Mouse (Mus musculus): Measurements from ENCODE around the gene Mob3a.

The Mob3a gene

DNA sequence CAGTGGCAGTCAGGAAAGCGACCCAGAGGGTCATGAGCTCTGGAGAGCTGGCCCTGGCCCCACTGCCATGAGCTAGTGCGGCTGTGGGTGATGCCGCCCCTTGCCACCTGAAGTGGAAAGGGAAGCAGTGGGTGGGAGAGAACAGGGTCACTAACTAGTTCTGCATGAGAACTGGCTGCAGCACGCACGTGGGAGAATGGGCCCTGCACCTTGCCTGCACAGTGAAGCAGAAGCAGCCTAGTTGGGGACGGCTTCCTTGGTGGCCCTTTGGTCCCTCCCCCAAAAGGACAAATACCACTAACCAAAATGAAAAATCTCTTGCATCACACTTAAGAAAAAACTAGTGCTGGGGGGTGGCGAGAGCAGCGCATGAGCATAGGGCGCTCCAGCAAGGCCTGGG, 3.2 kb downstream of the Mob3a start:
- DNase-seq = no peak

DNA sequence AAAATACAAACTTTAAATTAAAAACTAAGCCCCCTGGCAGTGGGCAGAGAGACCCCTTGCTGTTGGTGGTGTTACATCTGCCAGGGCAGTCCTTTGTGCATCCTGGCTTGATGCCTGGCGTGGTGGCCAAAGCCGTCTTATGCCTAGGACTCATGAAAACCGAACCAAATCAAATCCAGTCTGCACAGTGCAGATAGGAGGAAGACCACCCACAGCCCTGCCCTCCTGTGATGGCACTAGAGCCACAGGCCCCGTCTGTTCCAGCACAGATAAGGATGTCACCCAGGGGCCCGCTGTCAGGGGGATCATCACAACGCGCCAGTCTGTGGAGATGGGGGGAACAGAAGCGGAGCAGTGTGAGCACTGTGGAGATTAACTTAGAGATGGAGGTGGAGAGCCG, 4.0 kb downstream of the Mob3a start:
- no peak for DNase-seq

- no peak for DNase-seq
Measured at GRCm38 (mm10) chr10:80697393-80697787, 4.4 kb downstream of the Mob3a start.

- DNase-seq = no peak
Measured at GRCm38 (mm10) chr10:80696502-80697392, 5.0 kb downstream of the Mob3a start.

DNA sequence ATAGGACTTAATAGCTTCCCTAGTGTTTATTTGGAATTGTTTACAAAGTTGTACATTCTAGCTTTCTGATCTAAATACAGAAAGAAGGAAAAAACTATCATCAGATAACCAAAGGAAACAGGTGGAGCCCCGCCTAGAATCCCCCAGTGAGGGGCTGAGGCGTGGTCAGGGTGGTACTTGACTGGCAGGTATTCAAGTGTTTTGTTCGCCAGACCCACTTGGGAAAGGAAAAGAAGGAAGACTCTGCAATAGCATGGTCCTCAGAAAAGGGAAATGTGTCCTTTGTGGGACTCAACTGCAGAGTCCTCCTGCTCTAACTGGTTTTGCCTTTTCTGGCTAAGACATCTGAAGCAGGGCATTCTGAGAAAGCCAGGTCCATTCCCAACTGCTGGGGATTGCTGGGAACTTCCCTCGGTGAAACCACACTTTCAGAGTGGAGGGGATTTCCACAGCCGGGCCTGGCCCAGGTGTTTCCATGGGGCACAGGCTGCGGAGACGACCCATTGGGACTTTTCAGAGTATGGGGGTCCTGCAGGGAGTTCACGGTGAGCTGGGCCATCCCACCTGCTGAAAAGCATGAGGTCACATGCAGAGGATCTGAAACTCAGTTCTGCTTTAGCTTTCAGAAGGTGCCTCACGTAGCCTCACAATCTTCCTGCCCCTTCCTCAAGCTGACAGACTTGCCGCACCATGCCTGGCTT, 5.8 kb downstream of the Mob3a start:
- no peak for DNase-seq

GRCm38 (mm10) chr10:80695186-80695585, 6.6 kb downstream of the Mob3a start:
- no peak for DNase-seq

DNA sequence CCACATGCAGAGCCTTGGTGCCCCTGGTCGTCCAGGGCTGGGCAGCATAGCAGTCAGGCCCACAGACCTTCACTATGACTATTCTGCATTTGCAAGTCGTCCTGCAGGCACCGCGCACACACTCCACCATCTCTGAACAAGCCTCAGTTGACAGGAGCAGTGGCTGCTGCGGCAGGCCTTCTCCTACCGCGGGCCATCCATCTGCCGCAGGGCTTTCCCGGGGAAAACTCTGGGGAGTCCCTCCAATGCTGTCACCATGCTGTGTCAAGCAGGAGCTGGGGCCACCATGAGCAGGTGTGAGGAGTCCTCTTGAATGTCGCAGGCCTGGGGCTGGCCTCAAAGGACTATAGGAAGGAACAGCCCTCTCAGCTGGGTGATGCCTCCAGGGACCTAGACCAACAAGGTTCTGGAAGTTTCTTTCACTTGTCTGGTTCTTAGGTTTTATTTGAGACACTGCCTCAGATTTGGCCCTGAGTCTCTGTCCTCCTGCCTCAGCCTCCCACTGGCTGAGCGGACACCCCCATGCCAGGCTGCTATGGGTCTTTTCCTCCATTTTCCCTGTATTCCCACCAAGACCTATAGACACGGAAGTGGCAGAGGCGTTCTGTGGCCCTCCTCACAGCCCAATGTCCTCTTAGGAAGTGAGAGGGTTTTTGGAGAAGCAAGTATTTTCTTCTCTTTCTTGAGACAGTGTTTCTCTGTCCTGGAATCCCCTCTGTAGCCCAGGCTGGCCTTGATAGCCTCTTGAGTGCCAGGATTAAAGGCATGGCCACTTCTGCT, 7.4 kb downstream of the Mob3a start:
- no peak for DNase-seq

DNA sequence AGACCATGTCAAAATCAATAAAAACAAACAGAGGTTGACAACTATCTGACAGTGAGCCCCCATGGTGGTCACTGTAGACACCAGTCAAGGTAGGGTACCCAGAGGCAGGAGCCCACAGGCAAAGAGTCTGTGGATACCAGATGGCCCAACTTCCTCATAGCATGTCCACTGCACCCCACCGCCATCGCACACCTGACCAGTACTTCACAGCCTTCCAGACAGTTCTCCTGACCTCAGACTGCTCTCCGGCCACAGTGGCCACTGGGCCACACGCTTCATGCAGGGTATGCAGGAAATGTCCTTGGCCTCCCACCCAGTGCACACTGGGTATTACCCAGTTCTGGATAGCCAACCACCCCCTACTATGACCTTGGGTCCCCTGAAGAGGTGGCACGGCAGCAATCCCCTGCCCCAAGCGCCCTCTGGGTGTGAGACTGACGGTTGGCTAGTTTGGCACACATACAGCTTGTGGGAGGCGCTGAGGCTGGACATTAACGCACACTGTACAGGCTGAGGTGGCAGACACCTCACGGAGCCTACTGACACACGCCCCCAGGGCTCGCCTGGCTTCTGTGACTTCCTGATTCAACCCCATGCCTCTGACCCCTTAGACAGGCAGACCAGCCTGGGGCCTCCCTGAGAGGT, 8.3 kb downstream of the Mob3a start:
- DNase-seq = peak; percentile 50

DNA sequence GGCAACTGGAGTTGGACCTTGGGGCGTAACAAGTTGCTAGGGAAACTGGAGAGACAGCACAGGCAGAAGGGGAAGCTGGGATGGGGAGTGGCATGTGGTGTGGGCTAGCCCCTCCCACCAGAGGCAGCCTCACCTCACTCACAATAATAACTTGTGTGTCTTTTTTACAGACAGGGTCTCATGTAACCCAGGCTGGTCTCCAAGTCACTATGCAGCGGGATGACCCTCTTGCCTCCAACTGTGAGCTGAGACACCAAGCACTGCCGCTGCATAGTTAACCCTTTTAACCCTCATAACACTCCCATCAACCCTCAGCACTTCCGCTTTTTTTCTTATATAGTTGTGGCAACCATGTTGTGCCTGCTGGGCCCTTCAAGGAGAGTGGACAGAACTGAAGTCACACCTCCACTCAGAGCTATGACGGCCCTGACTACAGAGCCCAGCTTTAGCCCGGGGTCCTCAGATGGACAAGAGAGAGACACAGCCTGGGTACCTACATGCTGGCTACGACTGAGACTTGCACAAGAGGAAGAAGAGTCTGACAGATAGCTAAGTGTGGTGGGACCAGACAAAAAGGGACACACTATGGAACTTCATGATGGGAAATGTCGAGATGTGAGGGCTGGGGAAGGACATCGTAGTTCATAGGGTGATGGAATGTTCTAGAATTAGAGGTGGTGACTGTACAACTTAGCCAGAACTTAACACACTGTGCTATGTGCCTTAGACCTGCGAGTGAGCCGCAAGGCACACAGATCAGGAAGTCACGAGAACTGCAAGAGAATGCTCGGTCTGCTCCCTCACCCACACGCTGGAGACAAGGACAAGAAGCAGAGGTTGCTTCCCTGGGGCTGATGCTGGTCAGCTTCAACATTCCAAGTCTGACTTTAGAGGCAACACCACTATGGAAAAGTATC, 9.3 kb downstream of the Mob3a start:
- DNase-seq = no peak

DNA sequence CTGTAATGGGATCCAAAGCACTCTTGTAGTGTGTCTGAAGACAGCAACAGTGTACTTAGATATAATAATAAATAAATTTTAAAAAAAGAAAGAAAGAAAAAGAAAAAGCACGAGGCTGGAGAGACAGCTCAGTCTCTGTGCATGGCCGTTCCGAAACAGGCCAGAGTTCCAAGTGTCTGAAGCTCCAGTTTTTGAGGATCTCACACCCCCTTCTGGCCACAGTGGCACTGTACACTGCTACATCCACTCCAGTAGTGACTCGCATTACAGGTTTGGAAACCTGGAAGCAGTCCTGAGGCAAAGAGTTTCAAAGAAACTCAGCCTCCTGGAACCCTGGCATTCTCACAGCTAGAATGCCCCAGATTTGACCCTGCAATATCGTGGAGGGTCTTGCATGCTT, 13.9 kb downstream of the Mob3a start:
- peak; percentile 84 for DNase-seq

GRCm38 (mm10) chr10:80686617-80687016, 15.2 kb downstream of the Mob3a start:
- no peak for DNase-seq

DNA sequence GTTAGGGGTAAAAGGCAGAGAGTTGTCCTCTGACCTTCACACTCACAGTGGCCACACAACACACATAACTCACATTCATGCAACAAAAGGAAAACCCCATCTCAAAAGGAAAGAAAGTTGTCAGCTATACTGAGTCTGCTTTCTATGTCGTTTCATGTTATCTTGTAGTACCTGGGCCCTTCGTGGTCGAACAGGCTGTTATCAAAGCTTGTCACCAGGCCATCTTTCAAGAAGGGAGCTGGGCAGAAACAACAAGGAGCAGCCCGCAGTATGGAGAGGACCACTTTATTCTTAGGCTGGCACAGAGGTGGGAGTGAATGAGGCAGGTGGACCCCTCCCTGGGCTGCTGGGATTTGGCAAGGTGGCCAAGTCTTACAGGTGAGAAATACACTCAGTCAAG, 16.8 kb downstream of the Mob3a start:
- no peak for DNase-seq

DNA sequence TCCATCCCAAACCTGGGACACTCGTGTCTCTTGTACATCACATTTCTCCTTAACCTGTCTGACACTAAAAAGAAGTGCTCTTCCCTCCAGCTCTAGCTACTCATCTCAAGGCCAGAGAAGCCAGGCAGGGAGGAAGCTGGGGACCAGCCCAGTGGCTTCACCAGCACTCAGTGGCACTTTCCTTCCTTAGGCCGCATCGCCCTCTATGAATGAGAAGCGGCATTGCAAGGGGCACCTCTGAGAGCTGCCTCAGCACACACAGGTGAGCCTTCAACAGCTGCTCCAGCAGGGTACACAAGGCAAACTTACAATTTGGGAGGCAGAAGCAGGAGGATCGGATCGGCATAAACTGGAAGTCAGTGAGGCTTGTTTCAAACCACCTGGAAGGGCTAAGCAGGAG, 17.6 kb downstream of the Mob3a start:
- DNase-seq = peak; percentile 83

DNA sequence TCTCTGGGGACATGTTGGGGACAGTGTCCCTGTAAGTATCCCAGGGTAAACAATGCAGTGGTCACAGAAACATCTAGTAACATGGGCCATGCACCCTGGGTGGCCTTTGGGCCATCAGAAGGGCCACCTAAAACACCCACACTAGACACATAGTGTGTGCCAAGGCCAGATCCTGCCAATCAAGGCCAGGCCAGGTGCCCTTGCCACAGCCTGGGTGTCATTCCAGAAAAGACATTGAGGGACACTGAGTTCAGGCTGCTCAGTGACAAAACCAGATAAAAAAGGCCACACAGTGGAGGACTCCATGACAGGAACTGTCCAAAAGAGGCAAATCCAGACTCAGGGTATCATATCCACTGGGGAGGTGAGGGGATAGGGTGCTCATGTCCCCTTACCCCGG, 18.1 kb downstream of the Mob3a start:
- DNase-seq = no peak

GRCm38 (mm10) chr10:80682003-80682402, 19.8 kb downstream of the Mob3a start:
- DNase-seq = no peak

GRCm38 (mm10) chr10:80680260-80680696, 21.5 kb downstream of the Mob3a start:
- no peak for DNase-seq

DNA sequence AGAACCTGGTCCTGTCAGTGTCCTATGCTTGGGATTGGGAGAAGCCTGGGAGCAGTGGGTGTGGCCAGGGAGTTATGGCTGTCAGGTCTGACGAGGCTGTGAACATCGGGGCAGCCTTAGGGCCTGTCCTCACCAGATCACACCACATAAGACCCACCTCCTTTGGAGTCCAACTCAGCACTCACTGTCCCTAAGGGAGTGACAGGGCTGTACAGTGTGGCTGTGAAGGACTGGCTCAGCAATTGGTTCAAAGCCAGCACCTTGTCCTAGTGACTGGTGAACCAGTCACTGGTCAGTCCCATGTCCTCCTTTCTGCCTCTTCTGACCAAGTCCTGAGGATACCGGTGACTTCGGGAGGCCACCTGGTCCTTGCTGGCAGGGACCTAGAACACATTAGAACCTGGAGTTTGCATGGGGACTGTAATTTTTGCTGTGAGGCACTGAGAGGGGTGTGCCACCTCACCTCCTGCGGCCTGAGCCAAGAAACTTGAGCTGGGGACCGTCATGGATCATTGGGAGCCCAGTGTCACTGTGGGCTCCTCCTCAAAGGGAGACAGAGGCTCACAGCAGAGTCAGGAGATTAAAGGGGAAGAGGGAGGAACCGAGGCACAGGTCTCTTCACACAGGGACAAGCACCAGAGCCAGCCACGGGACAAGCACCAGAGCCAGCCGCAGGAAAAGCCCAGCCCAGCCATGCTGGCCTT, 22.1 kb downstream of the Mob3a start:
- no peak for DNase-seq

GRCm38 (mm10) chr10:80678601-80679377, 23.0 kb downstream of the Mob3a start:
- DNase-seq = no peak

GRCm38 (mm10) chr10:80677942-80678436, 23.8 kb downstream of the Mob3a start, which contains the start of gene Mknk2:
TSS of gene Mknk2 (minus strand) at chr10:80678112.
- DNase-seq = peak; percentile 95
